Mouse (Mus musculus) MEL (cell line): ENCODE results near the gene Clec4g. TPM values are rescaled to one million over a fixed set of nuclear protein-coding genes. Genes with fewer than 3 reads are reported as not detected.
A peak's percentile ranks its signal among the peaks of the same experiment; 100 is the strongest.
"Not testable (repeated sequence)": the region's sequence is repeated elsewhere in the genome, so short reads cannot be mapped to it uniquely, and the experiment has no call there.

Source experiments
- DNase-seq: peaks from one replicate; pipeline ENCODE4 v3.0.0; 2011; ENCODE audit warnings: low read depth, low spot score
- H3K27ac ChIP-seq: 2 replicates; pipeline ENCODE4 v1.5.1; 2012; ENCODE audit warnings: low read depth, mild to moderate bottlenecking, control low read depth, low read length, moderate library complexity; ENCODE audit not compliant: control insufficient read depth
- H3K27me3 ChIP-seq, 2 experiments: fragments of 150-350 bp in 1 of 2; sonication (generic) in 1 of 2; 2 replicates each; pipeline ENCODE4 v1.6.1; 2012; ENCODE audit warnings: low read length in 2 of 2, mild to moderate bottlenecking in 2 of 2, improper control_type of control experiment in 1 of 2, moderate library complexity in 1 of 2; ENCODE audit not compliant: insufficient read depth in 2 of 2, control insufficient read depth in 1 of 2
- H3K36me3 ChIP-seq, 2 experiments: 2 replicates each; pipeline ENCODE4 v1.6.1; 2012 to 2014; ENCODE audit warnings: low read length in 2 of 2, improper control_type of control experiment in 1 of 2, inconsistent platforms in 1 of 2, mild to moderate bottlenecking in 1 of 2; ENCODE audit not compliant: insufficient read depth in 2 of 2, control insufficient read depth in 1 of 2
- H3K4me1 ChIP-seq, 2 experiments: fragments of 150-350 bp in 1 of 2; sonication (generic) in 1 of 2; 2 replicates each; pipeline ENCODE4 v1.6.1; 2012; ENCODE audit warnings: low read length in 2 of 2, improper control_type of control experiment in 1 of 2, mild to moderate bottlenecking in 1 of 2; ENCODE audit not compliant: insufficient read depth in 2 of 2, control insufficient read depth in 1 of 2
- H3K4me3 ChIP-seq, 2 experiments: fragments of 150-350 bp in 1 of 2; sonication (generic) in 1 of 2; 2 replicates each; pipeline ENCODE4 v1.5.1; 2012; ENCODE audit warnings: low read depth in 2 of 2, low read length in 2 of 2, mild to moderate bottlenecking in 2 of 2, moderate library complexity in 2 of 2, control low read depth in 1 of 2, improper control_type of control experiment in 1 of 2; ENCODE audit not compliant: control insufficient read depth in 1 of 2, insufficient read depth in 1 of 2
- H3K79me2 ChIP-seq: 2 replicates; pipeline ENCODE4 v1.6.1; 2012; ENCODE audit warnings: mild to moderate bottlenecking, low read length, moderate library complexity; ENCODE audit not compliant: control insufficient read depth, poor library complexity, insufficient read depth
- H3K9ac ChIP-seq: 2 replicates; pipeline ENCODE4 v1.6.1; 2012; ENCODE audit warnings: low read depth, mild to moderate bottlenecking, control low read depth, low read length, moderate library complexity; ENCODE audit not compliant: control insufficient read depth, poor library complexity, severe bottlenecking
- H3K9me3 ChIP-seq: fragments of 150-350 bp; sonication (generic); replicated peaks from 2 replicates; pipeline ENCODE4 v1.6.1; 2012; ENCODE audit warnings: mild to moderate bottlenecking, low read length, improper control_type of control experiment, moderate library complexity; ENCODE audit not compliant: insufficient read depth
- BHLHE40 ChIP-seq: IDR thresholded peaks from 2 replicates; pipeline ENCODE4 v1.6.1; 2012; ENCODE audit warnings: low read depth, mild to moderate bottlenecking, inconsistent platforms, low read length, improper control_type of control experiment, borderline replicate concordance
- EP300 ChIP-seq, 2 experiments: IDR thresholded peaks; 2 replicates each; pipeline ENCODE4 v1.6.1; 2011; ENCODE audit warnings: improper control_type of control experiment in 2 of 2, low read length in 2 of 2, low read depth in 1 of 2, mild to moderate bottlenecking in 1 of 2
- ETS1 ChIP-seq: IDR thresholded peaks from 2 replicates; pipeline ENCODE4 v1.6.1; 2012; ENCODE audit warnings: low read depth, mild to moderate bottlenecking, inconsistent platforms, low read length, improper control_type of control experiment, moderate library complexity
- GABPA ChIP-seq: IDR thresholded peaks from 2 replicates; pipeline ENCODE4 v1.6.1; 2012; ENCODE audit warnings: low read depth, mild to moderate bottlenecking, inconsistent platforms, low read length, improper control_type of control experiment, moderate library complexity
- GATA1 ChIP-seq: IDR thresholded peaks from 2 replicates; pipeline ENCODE4 v1.6.1; 2011; ENCODE audit warnings: low read depth, low read length, improper control_type of control experiment
- MAFK ChIP-seq: IDR thresholded peaks from 2 replicates; pipeline ENCODE4 v1.6.1; 2011; ENCODE audit warnings: low read depth, mild to moderate bottlenecking, low read length, improper control_type of control experiment, borderline replicate concordance
- MAX ChIP-seq: IDR thresholded peaks from 2 replicates; pipeline ENCODE4 v1.6.1; 2011; ENCODE audit warnings: low read length, improper control_type of control experiment
- MAZ ChIP-seq: IDR thresholded peaks from 2 replicates; pipeline ENCODE4 v1.6.1; 2012; ENCODE audit warnings: low read depth, mild to moderate bottlenecking, inconsistent platforms, low read length, improper control_type of control experiment
- MYC ChIP-seq: IDR thresholded peaks from 2 replicates; pipeline ENCODE4 v1.6.1; 2011; ENCODE audit warnings: low read depth, mild to moderate bottlenecking, low read length, improper control_type of control experiment, moderate library complexity
- NRF1 ChIP-seq: IDR thresholded peaks from 2 replicates; pipeline ENCODE4 v1.6.1; 2014; ENCODE audit warnings: low read depth, mild to moderate bottlenecking, inconsistent platforms, low read length, improper control_type of control experiment, moderate library complexity; ENCODE audit not compliant: poor library complexity, insufficient read depth, severe bottlenecking
- POLR2AphosphoS2 ChIP-seq: IDR thresholded peaks from 2 replicates; pipeline ENCODE4 v1.6.1; 2011; ENCODE audit warnings: low read length, improper control_type of control experiment
- RCOR1 ChIP-seq: IDR thresholded peaks from 2 replicates; pipeline ENCODE4 v1.6.1; 2012; ENCODE audit warnings: low read depth, mild to moderate bottlenecking, inconsistent platforms, low read length, improper control_type of control experiment
- SMC3 ChIP-seq: IDR thresholded peaks from 2 replicates; pipeline ENCODE4 v1.6.1; 2011; ENCODE audit warnings: low read depth, low read length, improper control_type of control experiment
- TBP ChIP-seq: IDR thresholded peaks from 2 replicates; pipeline ENCODE4 v1.8.0; 2011; ENCODE audit warnings: low read depth, low read length, improper control_type of control experiment
- UBTF ChIP-seq: IDR thresholded peaks from 2 replicates; pipeline ENCODE4 v1.6.1; 2012; ENCODE audit warnings: low read depth, mild to moderate bottlenecking, inconsistent platforms, low read length, improper control_type of control experiment, moderate library complexity, borderline replicate concordance; ENCODE audit not compliant: insufficient read depth
- USF2 ChIP-seq, 2 experiments: IDR thresholded peaks; 2 replicates each; pipeline ENCODE4 v1.6.1; 2011 to 2012; ENCODE audit warnings: improper control_type of control experiment in 2 of 2, low read length in 2 of 2, borderline replicate concordance in 1 of 2, inconsistent platforms in 1 of 2, low read depth in 1 of 2, mild to moderate bottlenecking in 1 of 2; ENCODE audit not compliant: insufficient read depth in 1 of 2
- ZKSCAN1 ChIP-seq: IDR thresholded peaks from 2 replicates; pipeline ENCODE4 v1.6.1; 2012; ENCODE audit warnings: low read depth, mild to moderate bottlenecking, inconsistent platforms, low read length, improper control_type of control experiment, moderate library complexity
- ZMIZ1 ChIP-seq: IDR thresholded peaks from 2 replicates; pipeline ENCODE4 v1.6.1; 2012; ENCODE audit warnings: low read depth, mild to moderate bottlenecking, inconsistent platforms, low read length, improper control_type of control experiment, moderate library complexity
- ZNF384 ChIP-seq: IDR thresholded peaks from 2 replicates; pipeline ENCODE4 v1.6.1; 2012; ENCODE audit warnings: low read depth, mild to moderate bottlenecking, inconsistent platforms, low read length, improper control_type of control experiment
- polyA plus RNA-seq, 2 experiments: library from polyadenylated mRNA; stranded (reverse) in 1 of 2; unstranded in 1 of 2; fragments of >175 nt in 1 of 2; fragments of >200 nt in 1 of 2; gene quantifications; 2 replicates each; pipeline versions ENCODE4 v1.2.1 to v1.2.4; 2012; ENCODE audit warnings: low replicate concordance in 2 of 2, low read depth in 1 of 2; ENCODE audit not compliant: insufficient read length in 2 of 2, insufficient read depth in 1 of 2, missing spikeins in 1 of 2
- total RNA-seq: library from RNA; depleted of rRNA; stranded (reverse); fragments of 300-350 nt; gene quantifications from 2 replicates; pipeline ENCODE4 v1.2.3, GENCODE M21; 2012; rRNA removed

Clec4g gene
- total RNA-seq (not detected in 2 replicates), polyA plus RNA-seq (not detected)

- no peaks in the 10 kb centered on the region for H3K27me3 ChIP-seq
- no peak for TF ChIP-seq ZKSCAN1
- no peak for TF ChIP-seq RCOR1
- TF ChIP-seq GATA1: no peak
- TF ChIP-seq EP300 (IDR thresholded peaks at IDR 0.05; ENCODE audit: low read depth in 1 of 2, low read length in 2 of 2): no peak
- TF ChIP-seq UBTF: no peak
- DNase-seq: no peak
- H3K79me2 ChIP-seq: no peaks in the 10 kb centered on the region
- H3K4me1 ChIP-seq: no peaks in the 10 kb centered on the region
- no peaks in the 10 kb centered on the region for H3K36me3 ChIP-seq
- H3K4me3 ChIP-seq: no peak within 1 kb of the TSS
- no peaks in the 10 kb centered on the region for H3K9me3 ChIP-seq
- H3K27ac ChIP-seq: no peak within 1 kb of the TSS
- no peak within 1 kb of the TSS for H3K9ac ChIP-seq
These were observed at the start of gene Clec4g for GRCm38 (mm10) chr8:3720551-3720950. TSS of gene Clec4g (minus strand) at chr8:3720651.

- not testable (repeated sequence) for H3K27me3 ChIP-seq, H3K79me2 ChIP-seq, H3K9me3 ChIP-seq, H3K4me1 ChIP-seq, H3K9ac ChIP-seq, DNase-seq, H3K27ac ChIP-seq, H3K36me3 ChIP-seq, H3K4me3 ChIP-seq
These were observed 48.2 kb upstream of the Clec4g start for GRCm38 (mm10) chr8:3768641-3769040.

DNA sequence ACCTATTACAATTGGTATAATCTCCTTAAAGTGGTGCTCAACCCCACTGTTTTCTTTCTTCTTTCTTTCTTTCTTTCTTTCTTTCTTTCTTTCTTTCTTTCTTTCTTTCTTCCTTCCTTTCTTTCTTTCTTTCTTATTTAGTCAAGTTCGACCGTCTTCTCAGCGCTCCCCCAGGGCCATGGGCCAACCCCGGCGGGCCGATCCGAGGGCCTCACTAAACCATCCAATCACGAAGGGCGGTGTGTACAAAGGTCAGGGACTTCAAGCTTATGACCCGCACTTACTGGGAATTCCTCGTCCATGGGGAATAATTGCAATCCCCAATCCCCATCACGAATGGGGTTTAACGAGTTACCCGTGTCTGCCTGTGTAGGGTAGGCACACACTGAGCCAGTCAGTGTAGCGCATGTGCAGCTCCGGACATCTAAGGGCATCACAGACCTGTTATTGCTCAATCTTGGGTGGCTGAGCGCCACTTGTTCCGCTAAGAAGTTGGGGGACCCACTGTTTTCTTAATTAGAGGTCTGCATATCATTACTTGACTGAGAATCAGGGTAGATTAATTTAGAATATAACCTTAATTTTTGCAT lies 33.9 kb upstream of the Clec4g start:
- Histone ChIP-seq H3K4me3 (no peak overlapping the region), H3K4me1 (no peaks in the 10 kb centered on the region), H3K9ac (no peak overlapping the region), H3K27me3 (no peaks in the 10 kb centered on the region), H3K79me2 (no peaks in the 10 kb centered on the region), H3K9me3 (no peaks in the 10 kb centered on the region), H3K27ac (no peak overlapping the region), H3K36me3 (no peaks in the 10 kb centered on the region)
- peak; percentile 96 for DNase-seq
- no peak for TF ChIP-seq GABPA
- TF ChIP-seq MAX: no peak
- no peak for TF ChIP-seq ZMIZ1
- no peak for TF ChIP-seq MAFK
- no peak for TF ChIP-seq USF2 (IDR thresholded peaks at IDR 0.05; ENCODE audit: borderline replicate concordance in 1 of 2, insufficient read depth in 1 of 2, low read depth in 1 of 2, low read length in 2 of 2)
- no peak for TF ChIP-seq SMC3
- TF ChIP-seq MYC: no peak
- TF ChIP-seq BHLHE40: no peak
- no peak for TF ChIP-seq ZNF384
- no peak for TF ChIP-seq ETS1
- TF ChIP-seq MAZ: no peak
- no peak for TF ChIP-seq TBP
- no peak for TF ChIP-seq POLR2AphosphoS2
- no peak for TF ChIP-seq NRF1
